ENCODE assay signal across 10 mouse cellular contexts in genomic region chr8:10154439-10154745, GRCm38 (mm10). TPM values are rescaled to one million over a fixed set of nuclear protein-coding genes. Genes with fewer than 3 reads are reported as not detected.
DNase-seq lines count a peak whose midpoint lies in the region; ATAC-seq and TF ChIP-seq lines count a peak whose summit lies in the region.
"Had no signal": no experiment of that assay in that cellular context is flagged by ENCODE, and none has a peak within 500 bp of the region (broad histone marks: within the 10 kb centered on the region; RNA-seq: fewer than 3 reads in every experiment).

No protein-coding gene starts in this region.

- peak overlapping the region; percentile 96 for H3K4me2 ChIP-seq in heart, embryonic 16.5 days (ENCODE audit: low read depth, low read length)
- H3K4me2 ChIP-seq in hindbrain, postnatal 0 days (ENCODE audit: low read depth, low read length), result peak overlapping the region; percentile 62
- H3K4me2 ChIP-seq in midbrain, postnatal 0 days (ENCODE audit: low read depth, low read length, poor library complexity, severe bottlenecking), result peak overlapping the region; percentile 71

- H3K36me3 ChIP-seq in heart, embryonic 16.5 days (ENCODE audit: control insufficient read depth, insufficient read depth), result no peaks in the 10 kb centered on the region
- no peaks in the 10 kb centered on the region for H3K36me3 ChIP-seq in hindbrain, postnatal 0 days (ENCODE audit: insufficient read depth, low read length)
- H3K36me3 ChIP-seq in midbrain, postnatal 0 days (ENCODE audit: insufficient read depth, low read length), result no peaks in the 10 kb centered on the region

- peak overlapping the region; percentile 67 for H3K4me3 ChIP-seq in heart, embryonic 16.5 days (ENCODE audit: low read length)
- H3K4me3 ChIP-seq in hindbrain, postnatal 0 days (ENCODE audit: low read length), result peak overlapping the region; percentile 61
- peak overlapping the region; percentile 73 for H3K4me3 ChIP-seq in midbrain, postnatal 0 days (ENCODE audit: low read depth, low read length)
- H3K4me3 ChIP-seq: myocyte had no signal

- DNase-seq in heart, adult 18-20 months, result no peak
- DNase-seq in embryo, embryonic 11 days, result peak; percentile 27
- peak; percentile 46 for DNase-seq in hindbrain, postnatal 0 days (ENCODE audit: low spot score)
- DNase-seq in midbrain, postnatal 0 days (ENCODE audit: low spot score), result peak; percentile 46
- no peak for DNase-seq in adrenal gland, adult 8-10 months
- DNase-seq in right cerebral cortex, postnatal 25 days, result no peak
- DNase-seq in cerebellum, adult 11-12 months, result no peak
- DNase-seq: kidney, postnatal 36 days had no signal

- no peak overlapping the region for H3K27ac ChIP-seq in heart, embryonic 16.5 days (ENCODE audit: low read length)
- H3K27ac ChIP-seq in hindbrain, postnatal 0 days, result peak overlapping the region; percentile 78
- H3K27ac ChIP-seq in midbrain, postnatal 0 days (ENCODE audit: low read depth, low read length), result 0 out of 2 replicates have a peak overlapping the region, but pooled peaks have one; percentile 14

- TF ChIP-seq CTCF in hindbrain, postnatal 0 days (IDR thresholded peaks at IDR 0.05; ENCODE audit: low read depth), result no peak; the same call in 1 of the 2 replicates
- TF ChIP-seq CTCF in midbrain, postnatal 0 days (IDR thresholded peaks at IDR 0.05), result peak; percentile 27; the same call in 1 of the 2 replicates

- no peaks in the 10 kb centered on the region for H3K9me3 ChIP-seq in heart, embryonic 16.5 days (replicated peaks; ENCODE audit: control insufficient read depth, low read length)
- H3K9me3 ChIP-seq in hindbrain, postnatal 0 days (ENCODE audit: low read length), result no peaks in the 10 kb centered on the region
- H3K9me3 ChIP-seq in midbrain, postnatal 0 days (ENCODE audit: low read length), result no peaks in the 10 kb centered on the region

- ATAC-seq in heart, embryonic 16.5 days (replicated peaks; ENCODE audit: extremely low read depth, insufficient read depth, low FRiP score), result no peak
- ATAC-seq in hindbrain, postnatal 0 days, result no peak
- ATAC-seq in midbrain, postnatal 0 days (ENCODE audit: low FRiP score), result peak; percentile 7; the same call in 1 of the 2 replicates

- H3K27me3 ChIP-seq in heart, embryonic 16.5 days (ENCODE audit: control insufficient read depth, insufficient read depth, low read length), result peaks cover 24% of the 10 kb centered on the region
- no peaks in the 10 kb centered on the region for H3K27me3 ChIP-seq in hindbrain, postnatal 0 days (ENCODE audit: insufficient read depth, low read length)
- H3K27me3 ChIP-seq in midbrain, postnatal 0 days (ENCODE audit: insufficient read depth, low read length), result no peaks in the 10 kb centered on the region

- H3K4me1 ChIP-seq in heart, embryonic 16.5 days (ENCODE audit: control insufficient read depth, insufficient read depth, low read length), result no peaks in the 10 kb centered on the region; the same call in 1 of the 2 replicates
- peaks cover 12% of the 10 kb centered on the region; the same call in 1 of the 2 replicates for H3K4me1 ChIP-seq in hindbrain, postnatal 0 days (ENCODE audit: insufficient read depth, low read length)
- 0 out of 2 replicates have a peak, but pooled peaks cover 6% of the 10 kb centered on the region for H3K4me1 ChIP-seq in midbrain, postnatal 0 days (ENCODE audit: insufficient read depth, low read length)

- H3K9ac ChIP-seq in heart, embryonic 16.5 days (ENCODE audit: low read length), result peak overlapping the region; percentile 60; the same call in 1 of the 2 replicates
- H3K9ac ChIP-seq in hindbrain, postnatal 0 days (replicated peaks; ENCODE audit: low read length), result peak overlapping the region; percentile 76
- peak overlapping the region; percentile 65 for H3K9ac ChIP-seq in midbrain, postnatal 0 days (replicated peaks; ENCODE audit: low read length, poor library complexity, severe bottlenecking)

- WGBS in heart, embryonic 16.5 days, result 27% methylated on average over 4 of the region's 4 CpGs
- WGBS in hindbrain, postnatal 0 days, result 3% methylated on average over 4 of the region's 4 CpGs
- WGBS in midbrain, postnatal 0 days, result 7% methylated on average over 4 of the region's 4 CpGs

RNA-seq across cellular contexts. Expression of gene Myo16, which starts 0.7 kb away (rescaled TPM):
- 0.34 and 0.49 TPM in 2 replicates for polyA plus RNA-seq in heart, embryonic 16.5 days (2015; fragmentation: Nextera tagmentation; extraction: Ambion mirVana)
- total RNA-seq in heart, adult 18-20 months (2021), result 1 to 10 TPM; 3.2 to 6.7 TPM
- 71.2 and 71.8 TPM in 2 replicates for total RNA-seq in hindbrain, postnatal 0 days (2014; rRNA removed)
- 8.1 and 8.7 TPM in 2 replicates for polyA plus RNA-seq in hindbrain, postnatal 0 days (2015; fragmentation: Nextera tagmentation; extraction: Ambion mirVana)
- total RNA-seq in midbrain, postnatal 0 days (2014; rRNA removed), result 59.9 and 62.6 TPM in 2 replicates
- polyA plus RNA-seq in midbrain, postnatal 0 days (2015; fragmentation: Nextera tagmentation; extraction: Ambion mirVana), result 5.8 and 7.7 TPM in 2 replicates
- under 1 TPM; 0.09 to 0.38 (median 0.19) TPM for total RNA-seq in adrenal gland, adult 8-10 months (2022)

Comparison
In these comparisons a context has a peak if more than half of its experiments do, and no peak if none do; other contexts are left out.
1. DNase-seq: peak in embryo, embryonic 11 days (single experiment), hindbrain, postnatal 0 days (single experiment) and midbrain, postnatal 0 days (single experiment); none in heart, adult 18-20 months (0 of 2), adrenal gland, adult 8-10 months (single experiment), right cerebral cortex, postnatal 25 days (single experiment) and cerebellum, adult 11-12 months (single experiment).
2. Peak in every context shown above with its lines, with median percentiles within 50 percentile points of each other: H3K4me2 ChIP-seq, H3K4me3 ChIP-seq and H3K9ac ChIP-seq.